Mouse (Mus musculus) heart, embryonic 12.5 days (tissue): ENCODE data around the gene Clec2i. TPM values are rescaled to one million over a fixed set of nuclear protein-coding genes. Genes with fewer than 3 reads are reported as not detected.

Experiments
- ATAC-seq: fragments of 200-750 bp; cut with Nextera tagmentation; 2 replicates; pipeline ENCODE4 v1.8.0; 2017; ENCODE audit warnings: moderate TSS enrichment, moderate library complexity; ENCODE audit not compliant: insufficient number of reproducible peaks, low FRiP score
- H3K27ac ChIP-seq: fragments of 300-500 bp; sonication (generic); 2 replicates; pipeline ENCODE4 v1.5.1; 2016; ENCODE audit warnings: mild to moderate bottlenecking, moderate library complexity; ENCODE audit not compliant: poor library complexity, severe bottlenecking
- H3K27me3 ChIP-seq: fragments of 300-500 bp; sonication (generic); replicated peaks from 2 replicates; pipeline ENCODE4 v1.6.1; 2016; ENCODE audit warnings: mild to moderate bottlenecking, moderate library complexity
- H3K36me3 ChIP-seq: fragments of 300-500 bp; sonication (generic); 2 replicates; pipeline ENCODE4 v1.6.1; 2016; ENCODE audit warnings: mild to moderate bottlenecking, moderate library complexity
- H3K4me1 ChIP-seq: fragments of 300-500 bp; sonication (generic); replicated peaks from 2 replicates; pipeline ENCODE4 v1.6.1; 2016; ENCODE audit warnings: mild to moderate bottlenecking
- H3K4me2 ChIP-seq: fragments of 300-500 bp; sonication (generic); 2 replicates; pipeline ENCODE4 v1.6.1; 2016; ENCODE audit warnings: mild to moderate bottlenecking, moderate library complexity
- H3K4me3 ChIP-seq: fragments of 300-500 bp; sonication (generic); 2 replicates; pipeline ENCODE4 v1.5.1; 2016; ENCODE audit warnings: mild to moderate bottlenecking
- H3K9ac ChIP-seq: fragments of 300-500 bp; sonication (generic); 2 replicates; pipeline ENCODE4 v1.6.1; 2016; ENCODE audit warnings: mild to moderate bottlenecking, moderate library complexity
- H3K9me3 ChIP-seq: fragments of 300-500 bp; sonication (generic); replicated peaks from 2 replicates; pipeline ENCODE4 v1.6.1; 2016; ENCODE audit warnings: mild to moderate bottlenecking, moderate library complexity
- whole genome bisulfite sequencing: fragments of 180-500 bp; shearing (Covaris S2); methylation state at CpG from one replicate; pipeline ENCODE4 v1.1.7; 2016; 5-methylcytosine and 5-hydroxymethylcytosine counted together
- polyA plus RNA-seq: library from polyadenylated mRNA; unstranded; fragments of >200 nt; fragmentation: Nextera tagmentation; extraction: Ambion mirVana; gene quantifications from 2 replicates; pipeline ENCODE4 v1.2.1, GENCODE M21; 2016

Gene Clec2i
- polyA plus RNA-seq, 1 experiment from 2014 or later = not detected

GRCm38 (mm10) chr6:128844586-128845080 lies 42.8 kb upstream of the Clec2i start:
- no peak overlapping the region for H3K9ac ChIP-seq
- no peak overlapping the region for H3K27ac ChIP-seq
- no peaks in the 10 kb centered on the region for H3K9me3 ChIP-seq
- peaks cover 23% of the 10 kb centered on the region for H3K4me1 ChIP-seq
- H3K4me2 ChIP-seq = no peak overlapping the region
- ATAC-seq = no peak
- 81% methylated on average over 5 of the region's 5 CpGs for WGBS
- no peaks in the 10 kb centered on the region for H3K36me3 ChIP-seq
- H3K27me3 ChIP-seq = no peaks in the 10 kb centered on the region
- no peak overlapping the region for H3K4me3 ChIP-seq

DNA sequence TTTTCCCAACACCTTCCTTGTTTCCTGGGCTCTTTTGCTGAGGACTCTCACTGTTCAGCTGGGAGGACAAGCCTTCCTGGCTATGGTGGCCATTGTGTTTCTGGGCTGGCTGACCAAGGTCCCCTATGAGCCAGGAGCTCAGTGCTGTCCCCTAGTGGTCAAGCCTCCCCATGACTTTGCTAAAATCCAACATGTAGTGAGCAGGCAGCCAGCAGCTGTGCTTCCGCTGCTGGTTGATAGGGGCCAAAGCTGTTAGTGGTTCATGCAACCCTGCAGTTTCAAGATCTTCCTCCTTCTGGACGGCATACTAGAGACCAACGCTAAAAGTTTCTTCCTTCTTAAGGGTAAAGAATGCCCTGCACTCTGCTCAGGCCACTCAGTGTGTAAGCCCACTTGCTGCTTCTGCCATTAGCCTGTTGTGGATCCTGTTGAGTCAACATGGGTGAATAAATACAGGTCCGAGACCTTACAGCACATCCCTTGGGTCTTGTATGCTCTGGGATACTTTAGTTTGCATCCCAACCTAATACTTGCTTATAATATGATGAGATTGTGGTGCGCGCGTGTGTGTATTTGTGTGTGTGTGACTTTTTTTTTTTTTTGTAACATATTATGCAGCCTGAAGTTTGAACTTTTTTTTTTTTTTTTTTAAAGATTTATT lies 41.9 kb upstream of the Clec2i start:
- Histone ChIP-seq H3K4me1 (peaks cover 22% of the 10 kb centered on the region), H3K9me3 (no peaks in the 10 kb centered on the region), H3K27me3 (no peaks in the 10 kb centered on the region), H3K9ac (no peak overlapping the region), H3K4me2 (peak overlapping the region; percentile 44), H3K4me3 (peak overlapping the region; percentile 2; the same call in 1 of the 2 replicates), H3K27ac (peak overlapping the region; percentile 47; the same call in 1 of the 2 replicates), H3K36me3 (no peaks in the 10 kb centered on the region)
- peak; percentile 19; the same call in 1 of the 2 replicates for ATAC-seq
- 31% methylated on average over 7 of the region's 7 CpGs for WGBS

GRCm38 (mm10) chr6:128845998-128846542 lies 41.3 kb upstream of the Clec2i start:
- no peak overlapping the region for H3K9ac ChIP-seq
- H3K9me3 ChIP-seq = no peaks in the 10 kb centered on the region
- H3K4me2 ChIP-seq = no peak overlapping the region
- H3K4me3 ChIP-seq = no peak overlapping the region
- ATAC-seq = no peak
- H3K4me1 ChIP-seq = peaks cover 27% of the 10 kb centered on the region
- 60% methylated on average over 8 of the region's 9 CpGs for WGBS
- no peak overlapping the region for H3K27ac ChIP-seq
- no peaks in the 10 kb centered on the region for H3K36me3 ChIP-seq
- no peaks in the 10 kb centered on the region for H3K27me3 ChIP-seq

- ATAC-seq = no peak
- WGBS = 84% methylated on average over 4 of the region's 4 CpGs
- H3K27me3 ChIP-seq = no peaks in the 10 kb centered on the region
These were observed 40.0 kb upstream of the Clec2i start for GRCm38 (mm10) chr6:128847401-128847800.

DNA sequence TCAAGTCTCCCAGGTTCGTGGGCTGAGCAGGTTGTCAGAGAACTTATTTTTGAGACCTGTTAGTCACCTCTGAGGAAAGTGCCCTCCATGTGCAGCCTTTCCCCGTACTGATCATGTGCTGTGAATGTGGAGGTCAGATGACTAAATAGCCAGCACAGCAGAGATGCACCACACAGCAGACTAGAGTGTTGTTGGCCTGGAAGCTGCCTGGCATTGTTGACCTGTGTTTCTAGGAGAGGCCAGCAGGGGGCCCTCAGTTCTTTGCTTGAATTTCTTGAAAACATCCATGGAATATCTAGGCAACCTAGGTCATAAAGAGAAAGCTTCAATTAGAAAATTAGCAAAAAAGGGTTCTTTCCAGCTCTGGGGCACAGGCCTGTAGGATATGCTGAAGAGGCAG lies 37.5 kb upstream of the Clec2i start:
- H3K36me3 ChIP-seq = no peaks in the 10 kb centered on the region
- no peaks in the 10 kb centered on the region for H3K27me3 ChIP-seq
- 55% methylated on average over 2 of the region's 2 CpGs for WGBS
- no peak overlapping the region for H3K27ac ChIP-seq
- no peak overlapping the region for H3K4me3 ChIP-seq
- no peak for ATAC-seq
- peaks cover 9% of the 10 kb centered on the region for H3K4me1 ChIP-seq
- H3K4me2 ChIP-seq = no peak overlapping the region
- H3K9ac ChIP-seq = no peak overlapping the region
- no peaks in the 10 kb centered on the region for H3K9me3 ChIP-seq

More at GRCm38 (mm10) chr6:128847401-128847800, 40.0 kb upstream of the Clec2i start:
- Histone ChIP-seq H3K4me1 (peaks cover 17% of the 10 kb centered on the region), H3K4me2 (no peak overlapping the region), H3K4me3 (no peak overlapping the region), H3K9me3 (no peaks in the 10 kb centered on the region), H3K27ac (no peak overlapping the region), H3K36me3 (no peaks in the 10 kb centered on the region), H3K9ac (no peak overlapping the region)

- Histone ChIP-seq H3K36me3 (no peaks in the 10 kb centered on the region), H3K4me2 (no peak overlapping the region), H3K27me3 (no peaks in the 10 kb centered on the region), H3K4me3 (no peak overlapping the region), H3K9ac (no peak overlapping the region), H3K4me1 (peaks cover 6% of the 10 kb centered on the region; the same call in 1 of the 2 replicates), H3K27ac (no peak overlapping the region), H3K9me3 (no peaks in the 10 kb centered on the region)
- ATAC-seq = no peak
- WGBS = 17% methylated on average over 2 of the region's 2 CpGs
These were observed 36.7 kb upstream of the Clec2i start for GRCm38 (mm10) chr6:128850671-128851070.

DNA sequence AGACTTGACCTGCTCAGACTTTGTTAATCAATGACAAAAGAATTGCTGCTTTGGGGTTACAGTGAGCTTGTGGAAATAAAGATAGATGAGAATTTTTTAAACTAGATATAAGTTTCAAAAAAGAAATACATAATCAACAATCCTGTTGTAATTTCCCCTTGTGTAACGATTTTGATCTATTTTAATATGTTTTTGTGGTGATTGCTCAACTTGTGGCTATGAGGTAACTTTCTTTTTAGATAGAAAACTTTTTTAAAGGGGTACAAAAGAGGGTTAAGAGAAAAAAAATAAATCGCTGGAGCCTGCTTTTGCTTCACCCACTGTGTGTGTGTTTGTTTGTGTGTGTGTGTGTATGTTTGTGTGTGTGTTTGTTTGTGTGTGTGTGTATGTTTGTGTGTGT lies 36.2 kb upstream of the Clec2i start:
- Histone ChIP-seq H3K36me3 (no peaks in the 10 kb centered on the region), H3K9me3 (no peaks in the 10 kb centered on the region), H3K4me3 (no peak overlapping the region), H3K27ac (no peak overlapping the region), H3K9ac (no peak overlapping the region), H3K4me2 (no peak overlapping the region), H3K4me1 (peaks cover 6% of the 10 kb centered on the region; the same call in 1 of the 2 replicates), H3K27me3 (no peaks in the 10 kb centered on the region)
- no peak for ATAC-seq
- WGBS = 78% methylated on average over 2 of the region's 2 CpGs

- no peak for ATAC-seq
- no peaks in the 10 kb centered on the region for H3K9me3 ChIP-seq
- H3K36me3 ChIP-seq = no peaks in the 10 kb centered on the region
- peaks cover 6% of the 10 kb centered on the region; the same call in 1 of the 2 replicates for H3K4me1 ChIP-seq
- H3K9ac ChIP-seq = no peak overlapping the region
- no peak overlapping the region for H3K4me3 ChIP-seq
- H3K4me2 ChIP-seq = no peak overlapping the region
- no peak overlapping the region for H3K27ac ChIP-seq
- no peaks in the 10 kb centered on the region for H3K27me3 ChIP-seq
- WGBS = 62% methylated on average over 3 of the region's 3 CpGs
These were observed 34.6 kb upstream of the Clec2i start for GRCm38 (mm10) chr6:128852766-128853165.

GRCm38 (mm10) chr6:128854024-128854820 lies 33.2 kb upstream of the Clec2i start:
- WGBS = 41% methylated on average over 12 of the region's 12 CpGs
- no peaks in the 10 kb centered on the region for H3K9me3 ChIP-seq
- ATAC-seq = peak; percentile 53; the same call in 1 of the 2 replicates
- H3K4me1 ChIP-seq = peaks cover 6% of the 10 kb centered on the region; the same call in 1 of the 2 replicates
- no peak overlapping the region for H3K27ac ChIP-seq
- no peak overlapping the region for H3K4me3 ChIP-seq
- peak overlapping the region; percentile 20; the same call in 1 of the 2 replicates for H3K9ac ChIP-seq
- no peaks in the 10 kb centered on the region for H3K27me3 ChIP-seq
- H3K4me2 ChIP-seq = peak overlapping the region; percentile 18; the same call in 1 of the 2 replicates
- no peaks in the 10 kb centered on the region for H3K36me3 ChIP-seq

GRCm38 (mm10) chr6:128854895-128855294 lies 32.5 kb upstream of the Clec2i start:
- Histone ChIP-seq H3K27me3 (no peaks in the 10 kb centered on the region), H3K4me1 (peaks cover 6% of the 10 kb centered on the region; the same call in 1 of the 2 replicates), H3K9ac (no peak overlapping the region), H3K9me3 (no peaks in the 10 kb centered on the region), H3K27ac (no peak overlapping the region), H3K36me3 (no peaks in the 10 kb centered on the region), H3K4me3 (no peak overlapping the region), H3K4me2 (no peak overlapping the region)
- no peak for ATAC-seq
- 89% methylated on average over 3 of the region's 3 CpGs for WGBS

DNA sequence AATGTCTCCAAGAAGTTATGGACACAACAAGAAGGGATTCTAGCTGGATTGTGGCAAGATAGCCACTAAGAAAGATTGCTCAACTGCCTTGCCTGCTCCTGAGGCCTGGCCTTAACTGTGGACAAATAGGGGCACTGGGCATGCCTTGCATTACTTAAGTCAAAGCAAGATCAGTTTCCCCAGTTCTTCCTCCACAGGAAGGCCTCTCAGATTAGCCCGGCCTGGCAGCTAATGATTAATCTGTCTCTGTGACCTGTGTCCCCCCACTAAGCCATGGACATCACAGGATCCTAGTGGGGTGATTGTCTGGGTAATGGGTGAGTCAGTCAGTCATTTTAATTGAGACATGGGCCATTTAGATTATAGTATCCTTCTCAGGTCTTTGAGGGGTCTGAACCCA lies 31.9 kb upstream of the Clec2i start:
- H3K27me3 ChIP-seq = no peaks in the 10 kb centered on the region
- no peaks in the 10 kb centered on the region for H3K36me3 ChIP-seq
- no peak for ATAC-seq
- H3K9me3 ChIP-seq = no peaks in the 10 kb centered on the region
- H3K4me3 ChIP-seq = no peak overlapping the region
- no peak overlapping the region for H3K27ac ChIP-seq
- H3K4me1 ChIP-seq = peaks cover 5% of the 10 kb centered on the region; the same call in 1 of the 2 replicates
- WGBS = 68% methylated on average over 1 of the region's 1 CpGs
- no peak overlapping the region for H3K4me2 ChIP-seq
- H3K9ac ChIP-seq = no peak overlapping the region
